Mouse (Mus musculus): ENCODE results near the gene Fgfr2. TPM values are rescaled to one million over a fixed set of nuclear protein-coding genes. Genes with fewer than 3 reads are reported as not detected.

Fgfr2 gene
- polyA plus RNA-seq, 1 experiment: 59.9 TPM

DNA sequence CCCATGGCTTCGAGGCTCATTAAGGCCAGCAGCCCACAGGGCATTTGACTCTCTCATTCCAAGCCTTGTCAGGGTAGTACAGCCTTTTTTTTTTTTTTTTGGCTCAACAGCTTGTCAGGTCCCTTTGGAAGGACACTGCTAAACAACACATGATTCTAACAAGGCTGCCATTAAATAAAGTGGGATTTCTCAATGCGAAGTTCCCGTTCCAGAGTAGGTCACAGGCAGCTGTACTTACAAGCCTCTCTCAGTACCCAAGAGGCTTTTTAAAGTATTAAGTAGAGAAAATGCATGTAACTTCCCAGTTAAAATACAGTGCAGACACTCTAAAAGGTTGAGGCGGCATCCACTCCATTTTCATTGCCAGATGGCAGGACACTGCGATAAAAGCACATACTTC, 29.4 kb downstream of the Fgfr2 start:
- H3K4me1 ChIP-seq (ENCODE audit: control insufficient read depth, insufficient read depth, low read length): peaks cover 12% of the 10 kb centered on the region
- no peak overlapping the region for H3K4me3 ChIP-seq (ENCODE audit: insufficient read depth, low read length)
- peak overlapping the region; percentile 13; the same call in 1 of the 2 replicates for H3K27ac ChIP-seq (ENCODE audit: insufficient read depth, low read length)
- TF ChIP-seq CTCF (IDR thresholded peaks at IDR 0.05; ENCODE audit: borderline replicate concordance, insufficient read depth, low read length) (no peak), POLR2A (IDR thresholded peaks at IDR 0.05; ENCODE audit: low read depth, low read length) (no peak)

DNA sequence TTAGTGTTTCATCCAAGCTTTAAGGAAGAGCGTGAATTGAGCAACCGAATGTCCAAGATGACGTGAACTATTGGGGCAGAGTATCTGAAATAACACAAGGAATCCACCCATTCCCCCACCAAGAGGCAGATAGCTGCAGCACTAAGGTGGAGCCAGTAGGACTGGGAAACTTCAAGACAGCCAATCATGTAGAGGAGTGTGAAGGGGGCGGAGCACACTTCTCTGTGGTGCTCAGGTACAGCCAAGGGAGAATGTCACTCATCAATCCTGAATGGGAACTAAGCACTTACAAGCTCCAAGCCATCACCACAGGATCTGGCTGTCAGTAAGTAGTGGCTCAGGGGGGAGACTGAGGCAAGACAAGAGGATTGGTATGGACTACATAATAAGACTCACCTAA, 32.5 kb downstream of the Fgfr2 start:
- Histone ChIP-seq H3K4me3 (ENCODE audit: insufficient read depth, low read length) (no peak overlapping the region), H3K27ac (ENCODE audit: insufficient read depth, low read length) (no peak overlapping the region), H3K4me1 (ENCODE audit: control insufficient read depth, insufficient read depth, low read length) (peaks cover 16% of the 10 kb centered on the region)
- no peak for TF ChIP-seq CTCF (IDR thresholded peaks at IDR 0.05; ENCODE audit: borderline replicate concordance, insufficient read depth, low read length)

DNA sequence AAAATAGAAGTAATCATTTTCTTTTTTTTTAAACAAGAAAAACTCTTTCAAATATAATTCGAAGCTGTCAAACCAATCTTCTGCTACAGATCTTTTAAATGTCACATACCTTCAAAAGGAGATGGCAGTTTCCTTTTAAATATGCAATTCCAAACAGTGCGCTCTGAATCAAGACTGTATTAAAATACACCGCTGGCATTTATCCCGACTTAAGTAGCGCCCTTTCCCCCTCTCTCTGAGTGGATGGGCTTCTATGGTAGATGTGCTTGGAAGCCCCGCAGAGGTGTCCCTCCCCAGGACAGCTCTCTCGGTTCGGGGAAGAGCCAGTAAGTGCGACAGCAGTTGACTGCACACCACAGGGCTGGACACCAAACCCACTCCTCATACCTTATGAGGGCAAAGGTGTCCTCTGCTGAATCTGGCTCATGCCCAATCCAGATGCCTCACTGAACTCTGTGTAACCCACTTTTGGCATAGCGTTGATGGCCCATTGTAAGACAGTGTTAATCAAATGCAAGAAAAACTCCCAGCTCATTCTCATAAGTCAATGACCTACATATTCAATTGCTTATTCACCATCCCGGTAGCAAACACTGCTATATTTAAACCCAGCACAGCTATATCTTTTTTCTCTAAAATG, 33.4 kb downstream of the Fgfr2 start:
- H3K4me3 ChIP-seq (ENCODE audit: insufficient read depth, low read length): no peak overlapping the region
- no peak overlapping the region; the same call in 1 of the 2 replicates for H3K27ac ChIP-seq (ENCODE audit: insufficient read depth, low read length)
- peaks cover 19% of the 10 kb centered on the region for H3K4me1 ChIP-seq (ENCODE audit: control insufficient read depth, insufficient read depth, low read length)
- TF ChIP-seq POLR2A (IDR thresholded peaks at IDR 0.05; ENCODE audit: low read depth, low read length): no peak
- TF ChIP-seq CTCF (IDR thresholded peaks at IDR 0.05; ENCODE audit: borderline replicate concordance, insufficient read depth, low read length): no peak

DNA sequence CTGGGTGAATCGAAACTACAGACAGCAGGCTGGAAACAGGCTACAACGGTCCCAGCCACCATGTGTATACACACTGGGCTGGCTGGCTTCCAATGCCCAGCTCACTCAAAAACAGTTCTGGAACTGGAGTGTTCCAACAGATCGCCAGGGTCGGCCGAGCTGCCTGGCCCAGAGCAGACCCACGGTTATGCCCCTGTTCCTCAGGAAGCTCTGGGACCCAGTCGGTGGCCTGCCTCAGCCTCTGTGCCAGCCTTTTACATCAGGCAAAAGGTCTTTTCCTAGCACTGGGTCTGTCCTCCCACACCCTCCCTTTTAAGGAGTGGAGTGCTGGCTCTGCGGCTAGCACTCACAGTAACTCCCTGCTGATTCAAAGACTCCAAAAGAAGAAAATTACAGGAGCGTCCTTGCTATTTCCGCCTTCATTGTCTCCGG, 34.3 kb downstream of the Fgfr2 start:
- H3K4me3 ChIP-seq (ENCODE audit: insufficient read depth, low read length): no peak overlapping the region
- H3K4me1 ChIP-seq (ENCODE audit: control insufficient read depth, insufficient read depth, low read length): peaks cover 19% of the 10 kb centered on the region
- no peak for TF ChIP-seq CTCF (IDR thresholded peaks at IDR 0.05; ENCODE audit: borderline replicate concordance, insufficient read depth, low read length)
- TF ChIP-seq POLR2A (IDR thresholded peaks at IDR 0.05; ENCODE audit: low read depth, low read length): peak; percentile 33; the same call in 1 of the 2 replicates
- H3K27ac ChIP-seq (ENCODE audit: insufficient read depth, low read length): peak overlapping the region; percentile 49

GRCm38 (mm10) chr7:133088411-133088810, 34.7 kb downstream of the Fgfr2 start:
- Histone ChIP-seq H3K4me1 (ENCODE audit: control insufficient read depth, insufficient read depth, low read length) (peaks cover 19% of the 10 kb centered on the region), H3K4me3 (ENCODE audit: insufficient read depth, low read length) (no peak overlapping the region), H3K27ac (ENCODE audit: insufficient read depth, low read length) (peak overlapping the region; percentile 49; the same call in 1 of the 2 replicates)
- TF ChIP-seq POLR2A (IDR thresholded peaks at IDR 0.05; ENCODE audit: low read depth, low read length): no peak
- TF ChIP-seq CTCF (IDR thresholded peaks at IDR 0.05; ENCODE audit: borderline replicate concordance, insufficient read depth, low read length): no peak

GRCm38 (mm10) chr7:133085408-133085807, 37.7 kb downstream of the Fgfr2 start:
- H3K4me3 ChIP-seq (ENCODE audit: insufficient read depth, low read length): no peak overlapping the region
- no peak for TF ChIP-seq CTCF (IDR thresholded peaks at IDR 0.05; ENCODE audit: borderline replicate concordance, insufficient read depth, low read length)
- TF ChIP-seq POLR2A (IDR thresholded peaks at IDR 0.05; ENCODE audit: low read depth, low read length): no peak
- no peak overlapping the region for H3K27ac ChIP-seq (ENCODE audit: insufficient read depth, low read length)
- peaks cover 14% of the 10 kb centered on the region for H3K4me1 ChIP-seq (ENCODE audit: control insufficient read depth, insufficient read depth, low read length)

- Histone ChIP-seq H3K4me3 (ENCODE audit: insufficient read depth, low read length) (no peak overlapping the region), H3K27ac (ENCODE audit: insufficient read depth, low read length) (no peak overlapping the region), H3K4me1 (ENCODE audit: control insufficient read depth, insufficient read depth, low read length) (peaks cover 11% of the 10 kb centered on the region; the same call in 1 of the 2 replicates)
- TF ChIP-seq POLR2A (IDR thresholded peaks at IDR 0.05; ENCODE audit: low read depth, low read length) (no peak), CTCF (IDR thresholded peaks at IDR 0.05; ENCODE audit: borderline replicate concordance, insufficient read depth, low read length) (no peak)
Measured at GRCm38 (mm10) chr7:133083936-133084614, 39.1 kb downstream of the Fgfr2 start.

GRCm38 (mm10) chr7:133078929-133079328, 44.2 kb downstream of the Fgfr2 start:
- TF ChIP-seq POLR2A (IDR thresholded peaks at IDR 0.05; ENCODE audit: low read depth, low read length) (no peak), CTCF (IDR thresholded peaks at IDR 0.05; ENCODE audit: borderline replicate concordance, insufficient read depth, low read length) (no peak)
- H3K27ac ChIP-seq (ENCODE audit: insufficient read depth, low read length): no peak overlapping the region
- no peak overlapping the region for H3K4me3 ChIP-seq (ENCODE audit: insufficient read depth, low read length)
- no peaks in the 10 kb centered on the region for H3K4me1 ChIP-seq (ENCODE audit: control insufficient read depth, insufficient read depth, low read length)

DNA sequence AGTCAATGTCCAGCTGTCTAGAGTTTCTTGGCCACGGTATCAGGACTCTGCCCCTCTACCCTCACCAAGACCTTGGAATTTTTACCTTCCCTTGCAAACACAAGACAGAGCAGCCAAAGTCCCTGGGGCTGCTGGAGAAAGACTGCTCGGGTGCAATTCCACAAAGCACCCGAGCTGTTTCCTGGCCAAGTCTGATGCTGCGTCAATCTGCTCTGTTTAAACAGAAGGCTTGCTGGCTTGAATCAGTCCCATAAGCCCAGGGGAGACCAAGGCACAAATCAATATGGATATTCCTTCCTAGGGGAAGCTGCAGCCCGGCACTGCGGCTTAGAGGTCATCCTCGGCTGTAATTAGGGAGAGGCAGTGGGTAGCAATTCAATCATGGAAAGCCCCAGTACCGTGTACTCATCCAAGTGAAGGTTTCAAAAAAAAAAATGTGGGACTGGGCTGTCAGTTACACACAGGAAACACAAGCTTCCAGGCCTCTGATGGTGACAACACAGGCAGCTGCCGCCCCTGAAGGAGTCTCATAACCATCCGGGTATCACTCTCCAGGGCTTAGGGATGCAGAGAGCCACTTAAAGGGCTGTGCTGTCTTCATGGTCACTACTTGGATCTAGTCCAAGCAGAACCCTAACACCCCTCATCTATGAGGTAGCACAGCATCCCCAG, 48.6 kb downstream of the Fgfr2 start:
- no peak overlapping the region for H3K4me3 ChIP-seq (ENCODE audit: insufficient read depth, low read length)
- TF ChIP-seq POLR2A (IDR thresholded peaks at IDR 0.05; ENCODE audit: low read depth, low read length) (no peak), CTCF (IDR thresholded peaks at IDR 0.05; ENCODE audit: borderline replicate concordance, insufficient read depth, low read length) (no peak)
- no peak overlapping the region for H3K27ac ChIP-seq (ENCODE audit: insufficient read depth, low read length)
- no peaks in the 10 kb centered on the region for H3K4me1 ChIP-seq (ENCODE audit: control insufficient read depth, insufficient read depth, low read length)
